Mouse (Mus musculus): ENCODE data around the gene Slitrk4. TPM values are rescaled to one million over a fixed set of nuclear protein-coding genes. Genes with fewer than 3 reads are reported as not detected.

The Slitrk4 gene
- total RNA-seq (2021) = 10 to 100 TPM; 53.6 to 58.6 TPM

GRCm38 (mm10) chrX:64276290-64277125, at the start of gene Slitrk4:
Slitrk4 (minus strand) TSS chrX:64276996.
- intact Hi-C loops (cut with DNase I) = no loop called here
- peak; percentile 38 for DNase-seq (ENCODE audit: low spot score in 2 of 2)

- intact Hi-C loops (cut with DNase I) = no loop called here
- DNase-seq (ENCODE audit: low spot score in 2 of 2) = no peak
Observed at GRCm38 (mm10) chrX:64319501-64319900, 42.7 kb upstream of the Slitrk4 start.

GRCm38 (mm10) chrX:64277991-64278301, 1.1 kb upstream of the Slitrk4 start:
- intact Hi-C loops (cut with DNase I) = no loop called here
- DNase-seq (ENCODE audit: low spot score in 2 of 2) = peak in 1 of 2 experiments; percentile 5

- DNase-seq (ENCODE audit: low spot score in 2 of 2) = peak in 1 of 2 experiments; percentile 31
- intact Hi-C loops (cut with DNase I) = no loop called here
Observed at GRCm38 (mm10) chrX:64277126-64277990, 562 bp upstream of the Slitrk4 start.

GRCm38 (mm10) chrX:64275501-64276289, 1.1 kb downstream of the Slitrk4 start:
- DNase-seq (ENCODE audit: low spot score in 2 of 2) = peak; percentile 35 to 48
- intact Hi-C loops (cut with DNase I) = no loop called here

- intact Hi-C loops (cut with DNase I) = no loop called here
Observed at GRCm38 (mm10) chrX:64263481-64263880, 13.3 kb downstream of the Slitrk4 start.

More at GRCm38 (mm10) chrX:64263481-64263880, 13.3 kb downstream of the Slitrk4 start:
- no peak for DNase-seq (ENCODE audit: low spot score in 2 of 2)

Other genes starting within 250 kb of the Slitrk4 start
- not detected for gene Gm6760, start 124.8 kb downstream of the Slitrk4 start, total RNA-seq (2021)
- not detected for gene 3830417A13Rik, start 103.4 kb downstream of the Slitrk4 start, total RNA-seq (2021)